Comparison of ENCODE assay signal across 21 mouse cellular contexts in genomic region chr6:85209226-85209967, GRCm38 (mm10). TPM values are rescaled to one million over a fixed set of nuclear protein-coding genes. Genes with fewer than 3 reads are reported as not detected.
DNase-seq lines count a peak whose midpoint lies in the region; ATAC-seq and TF ChIP-seq lines count a peak whose summit lies in the region.
"Had no signal": no experiment of that assay in that cellular context is flagged by ENCODE, and none has a peak within 500 bp of the region (broad histone marks: within the 10 kb centered on the region; RNA-seq: fewer than 3 reads in every experiment).

No protein-coding gene starts in this region.

- TF ChIP-seq CTCF in kidney, adult 2 months (conservative IDR thresholded peaks at IDR 0.05; ENCODE audit: insufficient read depth, insufficient read length, low read depth, low read length): no peak

- DNase-seq in adrenal gland, adult (ENCODE audit: inconsistent age in 2 of 2, low spot score in 1 of 2): peak; percentile 75 to 77
- DNase-seq in adrenal gland, postnatal 4 days (ENCODE audit: low spot score in 2 of 2): no peak
- peak; percentile 86 for DNase-seq in kidney, adult 2 months
- peak; percentile 63 for DNase-seq in adrenal gland, postnatal 14 days
- peak; percentile 65 to 88 for DNase-seq in kidney, postnatal 25 days
- no peak for DNase-seq in embryo, embryonic 11 days
- DNase-seq in left cerebral cortex, postnatal 14 days (ENCODE audit: low spot score in 2 of 2): no peak
- DNase-seq: gastrocnemius, postnatal 36 days; heart, postnatal 10 days; right cerebral cortex, adult 18-20 months; spleen, adult 18-20 months had no signal

- WGBS in kidney, adult 2 months: 55% methylated on average over 9 of the region's 9 CpGs
- 74% methylated on average over 9 of the region's 9 CpGs for WGBS in kidney, embryonic 15.5 days

- intact Hi-C loops in left cerebral cortex, postnatal 14 days (cut with DNase I): no loop called here

- H3K9me3 ChIP-seq in kidney, embryonic 15.5 days (replicated peaks): no peaks in the 10 kb centered on the region
- H3K9me3 ChIP-seq: embryonic facial prominence, embryonic 13.5 days; hindbrain, embryonic 12.5 days; midbrain, embryonic 15.5 days had no signal

- no peak for ATAC-seq in kidney, embryonic 15.5 days (replicated peaks; ENCODE audit: low FRiP score)
- ATAC-seq: lung, postnatal 0 days; midbrain, embryonic 15.5 days had no signal

- H3K36me3 ChIP-seq in kidney, adult 2 months (ENCODE audit: control insufficient read depth, insufficient read depth, low read length): no peaks in the 10 kb centered on the region
- no peaks in the 10 kb centered on the region for H3K36me3 ChIP-seq in kidney, embryonic 15.5 days
- H3K36me3 ChIP-seq: embryonic facial prominence, embryonic 13.5 days; hindbrain, embryonic 12.5 days; midbrain, embryonic 15.5 days had no signal

- TF ChIP-seq POLR2A in kidney, adult 2 months (IDR thresholded peaks at IDR 0.05; ENCODE audit: low read depth, low read length): no peak

- H3K9ac ChIP-seq in kidney, embryonic 15.5 days: no peak overlapping the region
- H3K9ac ChIP-seq: embryonic facial prominence, embryonic 13.5 days; hindbrain, embryonic 12.5 days; liver, embryonic 14.5 days; midbrain, embryonic 15.5 days had no signal

- peaks cover 25% of the 10 kb centered on the region for H3K4me1 ChIP-seq in kidney, adult 2 months (ENCODE audit: control insufficient read depth, insufficient read depth, low read length)
- H3K4me1 ChIP-seq in kidney, embryonic 15.5 days: peaks cover 21% of the 10 kb centered on the region
- H3K4me1 ChIP-seq: midbrain, embryonic 15.5 days had no signal

- H3K27ac ChIP-seq in kidney, adult 2 months (ENCODE audit: insufficient read depth, low read depth, low read length): peak overlapping the region; percentile 11; the same call in 1 of the 2 replicates
- no peak overlapping the region for H3K27ac ChIP-seq in kidney, embryonic 15.5 days
- H3K27ac ChIP-seq: embryonic facial prominence, embryonic 13.5 days; hindbrain, embryonic 12.5 days; liver, embryonic 14.5 days; midbrain, embryonic 15.5 days had no signal

- H3K4me3 ChIP-seq in kidney, adult 2 months (ENCODE audit: insufficient read depth, low read depth, low read length): no peak overlapping the region
- H3K4me3 ChIP-seq in kidney, embryonic 15.5 days (replicated peaks): no peak overlapping the region
- H3K4me3 ChIP-seq: embryonic facial prominence, embryonic 13.5 days; hindbrain, embryonic 12.5 days; midbrain, embryonic 15.5 days had no signal

- H3K4me2 ChIP-seq in kidney, embryonic 15.5 days: no peak overlapping the region
- H3K4me2 ChIP-seq: embryonic facial prominence, embryonic 13.5 days; hindbrain, embryonic 12.5 days; midbrain, embryonic 15.5 days had no signal

- no peaks in the 10 kb centered on the region for H3K27me3 ChIP-seq in kidney, adult 2 months (replicated peaks; ENCODE audit: control insufficient read depth, insufficient read depth, low read length)
- peaks cover 29% of the 10 kb centered on the region for H3K27me3 ChIP-seq in kidney, embryonic 15.5 days

RNA-seq across cellular contexts. Expression of gene Emx1, which starts 22.2 kb away (rescaled TPM):
- total RNA-seq in adrenal gland, postnatal 4 days (2021): 1 to 10 TPM in 1 of 2 experiments, under 1 TPM in 1; 0.31 to 4.5 TPM
- polyA plus RNA-seq in kidney, adult 2 months (2012; rRNA removed): 62.8 and 79.7 TPM in 2 replicates
- 12.1 and 12.9 TPM in 2 replicates for polyA plus RNA-seq in kidney, embryonic 15.5 days (2015; fragmentation: Nextera tagmentation; extraction: Ambion mirVana)
- total RNA-seq in adrenal gland, postnatal 14 days (2021): not detected in 2 replicates
- total RNA-seq in left cerebral cortex, postnatal 14 days (2021): 10 to 100 TPM; 39.9 to 41.6 TPM
- total RNA-seq: gastrocnemius, postnatal 36 days; heart, postnatal 10 days; megakaryocyte, adult 5-6 weeks; MEL had no signal
- polyA plus RNA-seq: intestine, embryonic 14.5 days; lung, postnatal 0 days; stomach, embryonic 16.5 days had no signal

Comparison
In these comparisons a context has a peak if more than half of its experiments do, and no peak if none do; other contexts are left out.
1. DNase-seq: peak in adrenal gland, adult (2 of 2), kidney, adult 2 months (single experiment), adrenal gland, postnatal 14 days (single experiment) and kidney, postnatal 25 days (2 of 2); none in adrenal gland, postnatal 4 days (0 of 2), embryo, embryonic 11 days (single experiment) and left cerebral cortex, postnatal 14 days (0 of 2).
2. RNA of gene Emx1, which starts 22.2 kb away (total RNA-seq): 39.9 to 41.6 TPM in left cerebral cortex, postnatal 14 days; 0.31 to 4.5 TPM in adrenal gland, postnatal 4 days and not detected in adrenal gland, postnatal 14 days; every median in the first group is over 4 times any median in the second.